Mouse (Mus musculus) kidney, adult 2 months (tissue): ENCODE data around the gene Elfn1.

Experiments
- CTCF ChIP-seq: fragments of 200-500 bp; conservative IDR thresholded peaks from 2 replicates; pipeline ENCODE4 v1.5.1; 2011; ENCODE audit warnings: low read depth, mild to moderate bottlenecking, control low read depth, low read length, moderate library complexity, mixed read lengths; ENCODE audit not compliant: insufficient read depth, insufficient read length
- POLR2A ChIP-seq: fragments of 200-500 bp; IDR thresholded peaks from one replicate; pipeline ENCODE4 v1.6.1; 2011; ENCODE audit warnings: low read depth, low read length, control low read depth

DNA sequence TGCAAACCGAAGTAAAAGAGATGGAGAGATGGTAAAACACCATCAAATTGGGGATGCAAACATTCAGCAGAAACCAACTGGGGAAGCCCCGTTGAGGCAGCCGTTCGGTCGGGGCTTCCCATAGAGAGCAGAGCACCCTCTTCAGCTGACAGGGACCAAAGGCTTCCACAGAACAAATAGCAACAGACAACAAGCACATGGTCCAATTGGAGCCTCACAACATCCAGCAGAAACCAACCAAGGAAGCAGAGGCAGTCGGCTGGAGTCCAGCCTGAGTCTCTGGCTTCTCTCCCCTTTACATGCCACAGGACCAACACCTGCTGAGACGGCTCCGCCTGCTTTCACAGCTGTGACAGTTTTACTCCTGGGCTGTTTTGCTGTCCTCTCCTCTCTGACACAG lies 69.7 kb downstream of the Elfn1 start:
- TF ChIP-seq POLR2A (no peak), CTCF (no peak)
